Mouse (Mus musculus) bone marrow macrophage, adult 2 months (primary cell): Measurements from ENCODE around the gene Gm20425.

Experiments
- CTCF ChIP-seq: IDR thresholded peaks from 2 replicates; pipeline ENCODE4 v1.5.1; 2012; ENCODE audit warnings: low read depth, mild to moderate bottlenecking, low read length, moderate library complexity
- POLR2A ChIP-seq: IDR thresholded peaks from 2 replicates; pipeline ENCODE4 v1.6.1; 2012; ENCODE audit warnings: mild to moderate bottlenecking, low read depth, low read length, borderline replicate concordance

DNA sequence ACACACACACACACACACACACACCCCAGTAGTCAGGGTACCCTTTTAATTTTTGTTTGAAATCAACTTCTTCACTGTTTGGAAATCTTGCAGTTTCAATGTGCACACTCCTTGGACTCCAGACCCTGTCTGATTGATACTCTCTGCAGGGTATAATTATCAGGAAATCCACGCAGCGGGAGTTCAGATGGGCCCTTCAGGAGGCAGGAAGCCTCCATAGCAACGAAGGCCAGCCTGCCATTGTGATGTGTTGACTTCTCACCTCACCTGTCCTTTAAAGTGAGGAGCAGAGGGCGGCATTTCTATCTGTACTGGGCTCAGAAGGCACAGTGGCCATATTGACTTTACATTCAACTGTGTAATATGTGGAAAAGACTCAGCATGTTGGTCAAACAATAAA is 45.3 kb downstream of the Gm20425 start:
- no peak for TF ChIP-seq POLR2A
- no peak for TF ChIP-seq CTCF
